Mouse (Mus musculus) right cerebral cortex, postnatal 4 days (tissue): ENCODE measurements at regions not wholly inside any gene's neighbourhood (a gene's known extent, or its start where the extent isn't known, plus 50 kb on each side); places are given as distances from the start of the nearest gene placed in this dataset.

Experiments
- DNase-seq: peaks from one replicate; pipeline ENCODE4 v3.0.0-alpha.2; 2022

DNA sequence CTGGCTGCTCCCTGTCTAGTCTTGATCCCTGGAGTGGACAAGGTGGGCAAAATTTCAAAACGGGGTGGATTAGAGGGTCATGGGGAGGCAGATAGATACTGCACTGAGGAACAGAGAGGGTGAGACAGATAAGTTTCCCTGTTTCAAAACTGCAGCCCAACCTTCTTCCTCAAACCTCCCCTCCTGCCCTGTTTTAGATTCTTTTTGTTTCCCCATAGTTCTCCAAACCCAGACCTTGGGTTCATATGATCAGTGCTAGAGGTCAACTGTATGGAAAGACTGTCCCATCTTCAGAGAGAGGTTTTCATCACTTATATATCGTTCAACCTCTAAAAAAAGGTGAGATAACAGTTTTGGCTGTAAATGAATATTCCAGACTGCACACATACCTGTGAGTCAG, 152.1 kb upstream of the Spdye4c start:
- DNase-seq = no peak

DNA sequence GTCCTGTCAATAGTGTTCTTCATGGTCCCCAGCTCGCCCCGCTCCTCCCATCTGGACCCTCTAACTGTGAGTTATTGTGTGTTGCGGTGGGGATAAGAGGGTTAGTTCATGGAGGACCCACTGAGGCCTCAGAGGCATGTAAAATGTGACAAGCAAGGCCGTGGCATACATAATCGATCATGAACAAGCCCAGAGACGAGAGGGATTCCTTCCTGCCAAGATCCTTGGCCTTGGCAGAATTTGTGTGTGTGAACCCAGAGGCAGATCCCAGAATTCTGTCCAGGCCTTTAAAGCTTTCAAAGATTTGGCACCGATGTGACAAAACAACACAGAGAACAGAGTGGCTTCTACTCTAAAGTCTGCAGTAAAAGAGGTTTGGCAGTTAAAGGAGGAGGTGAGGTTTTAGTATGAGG, 146.4 kb upstream of the Spdye4c start:
- no peak for DNase-seq

- DNase-seq = no peak
Observed at GRCm38 (mm10) chr2:128445443-128445842, 145.6 kb upstream of the Spdye4c start.

GRCm38 (mm10) chr2:128449294-128449693, 141.7 kb upstream of the Spdye4c start:
- DNase-seq = no peak

DNA sequence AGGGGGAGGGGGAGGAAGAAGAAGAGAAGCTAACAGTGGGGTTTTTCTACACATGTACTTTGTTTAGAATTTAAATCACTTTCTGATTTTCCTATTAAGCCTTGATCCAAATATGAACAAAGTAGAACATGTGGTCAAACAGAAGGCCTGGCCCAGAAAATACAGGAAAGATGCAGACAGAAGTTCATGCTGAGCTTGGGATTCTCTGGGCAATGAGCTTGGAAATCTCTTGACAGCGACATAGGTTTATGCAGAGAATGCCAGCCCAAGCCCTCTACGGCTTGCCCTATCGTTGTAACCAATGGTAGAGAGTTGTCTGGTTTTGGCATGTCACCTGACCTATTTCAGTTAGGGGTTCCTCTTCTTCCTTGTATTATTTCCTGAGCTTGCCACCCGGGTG, 141.0 kb upstream of the Spdye4c start:
- no peak for DNase-seq

DNA sequence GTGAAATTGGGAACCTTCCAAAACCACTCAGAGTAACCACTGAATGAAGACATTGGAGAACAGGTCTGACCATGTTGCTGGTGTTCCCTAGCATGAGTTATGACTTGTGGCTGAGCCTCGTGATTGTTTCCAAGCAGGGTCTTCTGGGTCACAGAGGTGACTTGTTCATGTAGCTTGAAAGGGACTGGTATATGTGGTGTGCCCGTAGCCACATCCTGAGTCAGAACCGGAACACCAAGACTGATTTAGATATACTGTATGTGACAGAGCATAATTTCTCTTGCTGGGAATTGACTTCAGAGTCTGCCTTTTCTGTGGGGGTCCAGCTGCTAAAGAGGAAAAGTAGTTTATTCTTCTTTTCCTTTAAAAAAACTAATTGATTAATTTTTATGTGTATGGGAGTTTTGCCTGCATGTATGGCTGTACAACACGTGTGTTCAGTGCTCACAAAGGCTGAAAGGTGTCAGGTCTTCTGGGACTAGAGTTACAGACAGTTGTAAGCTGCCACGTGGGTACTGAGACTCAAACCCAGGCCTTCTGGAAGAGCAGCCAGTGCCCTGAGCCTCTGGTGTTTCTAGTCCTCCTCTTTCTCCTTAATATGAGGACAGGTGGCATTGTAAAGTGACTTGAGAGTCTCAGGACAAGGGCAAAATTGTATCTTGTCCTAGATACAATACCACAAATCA, 139.3 kb upstream of the Spdye4c start:
- DNase-seq = no peak

DNA sequence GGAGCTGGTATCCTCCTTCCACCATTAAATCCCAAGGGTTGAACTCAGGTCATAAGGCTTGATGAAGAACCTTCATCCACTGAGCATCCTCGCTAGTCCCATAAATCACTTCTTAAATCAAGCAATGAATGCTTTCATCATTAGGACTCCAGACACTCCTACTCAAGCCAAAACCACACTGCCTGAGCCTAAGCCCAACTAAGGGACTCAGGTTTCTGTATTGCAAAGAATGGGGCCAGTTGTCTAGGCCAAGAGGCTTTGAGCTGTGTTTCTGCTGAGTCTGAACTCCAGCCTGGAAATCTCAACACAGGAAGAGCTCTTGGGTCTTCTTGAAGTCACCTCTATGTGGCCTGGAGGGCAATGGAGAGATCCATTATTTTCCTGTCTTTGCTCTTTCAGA, 138.4 kb upstream of the Spdye4c start:
- DNase-seq = no peak

DNA sequence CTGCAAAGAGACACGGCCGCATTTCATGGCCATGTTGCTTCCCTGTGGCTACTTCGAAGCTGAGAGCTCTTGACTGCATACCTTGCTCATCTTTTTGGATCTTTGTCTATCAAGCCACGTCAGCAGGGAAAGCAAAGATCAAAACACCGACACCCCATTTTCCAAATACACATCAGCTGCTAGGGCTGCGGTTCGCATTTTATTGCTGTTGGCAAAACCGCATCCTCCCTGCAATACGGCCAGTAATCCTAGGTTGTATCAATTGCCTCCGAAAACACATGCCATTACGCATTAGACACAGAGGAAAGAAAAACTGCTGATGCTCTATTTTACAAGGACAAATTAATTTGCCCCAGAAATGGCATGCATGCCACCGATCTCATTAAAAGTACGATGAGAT, 136.5 kb upstream of the Spdye4c start:
- no peak for DNase-seq

DNA sequence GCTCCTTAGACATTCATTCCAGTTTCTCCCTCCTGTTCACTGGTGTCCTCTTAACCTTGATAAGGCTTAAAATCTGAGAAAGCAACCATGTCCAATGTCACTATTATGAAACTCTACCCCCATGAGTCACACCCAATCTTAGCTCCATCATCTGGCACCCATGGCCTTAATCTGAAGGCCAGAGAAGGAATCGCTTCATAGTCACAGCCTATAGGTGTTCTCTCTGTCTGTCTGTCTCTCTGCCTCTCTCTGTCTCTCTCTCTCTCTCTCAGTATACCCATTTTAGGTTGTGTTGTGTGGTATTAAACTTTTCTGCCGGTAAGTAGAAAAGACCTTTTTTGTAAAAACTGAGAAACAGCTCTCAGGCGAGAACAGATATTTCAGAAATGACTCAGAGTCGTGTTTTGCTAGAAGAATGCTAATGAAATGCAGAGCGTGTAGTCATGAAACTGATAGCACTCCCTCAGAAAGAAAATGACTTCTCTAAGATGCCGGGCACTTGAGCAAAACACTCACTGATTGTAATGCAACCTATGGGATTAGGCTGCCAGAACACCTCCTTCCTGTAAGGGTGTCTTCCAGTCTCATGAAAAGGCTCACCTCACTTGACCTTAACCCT, 133.3 kb upstream of the Spdye4c start:
- DNase-seq = no peak

- no peak for DNase-seq
Observed at GRCm38 (mm10) chr2:128465214-128465984, 125.6 kb upstream of the Spdye4c start.

DNA sequence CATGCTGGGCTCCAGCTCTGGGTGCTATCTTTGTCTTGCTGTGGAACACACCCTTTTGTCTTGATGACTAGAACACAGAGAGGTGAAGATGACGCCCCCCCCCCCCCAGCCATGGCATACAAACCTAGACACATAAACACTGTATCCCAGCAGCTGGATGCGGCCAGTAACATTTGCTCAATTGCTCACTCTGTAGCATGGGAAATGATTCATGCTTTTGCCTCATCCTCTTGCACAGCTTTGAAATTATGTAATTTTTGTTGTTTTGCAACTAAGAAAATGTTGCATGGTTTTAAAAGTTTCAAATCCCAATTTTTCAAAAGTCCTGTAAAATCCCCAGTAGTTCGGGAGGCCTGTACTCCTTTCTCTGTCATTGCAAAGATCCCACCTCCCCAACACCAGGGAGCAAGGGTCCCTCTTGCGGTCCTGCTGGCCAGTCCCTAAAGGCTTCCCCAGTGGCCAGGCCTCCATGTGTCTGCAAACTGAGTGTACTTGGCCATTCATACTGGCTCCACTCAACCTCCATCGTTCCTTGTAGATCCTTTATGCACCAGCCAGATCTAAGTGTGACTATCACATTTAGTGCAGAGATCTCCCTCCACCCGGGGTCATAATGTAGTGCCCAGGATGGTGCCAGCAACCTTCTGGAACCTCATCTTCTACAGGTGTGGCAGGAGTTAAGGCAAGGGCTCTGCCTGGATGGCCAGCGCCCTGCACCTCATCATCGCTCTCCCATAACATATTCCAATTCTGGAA, 123.3 kb upstream of the Spdye4c start:
- no peak for DNase-seq

DNA sequence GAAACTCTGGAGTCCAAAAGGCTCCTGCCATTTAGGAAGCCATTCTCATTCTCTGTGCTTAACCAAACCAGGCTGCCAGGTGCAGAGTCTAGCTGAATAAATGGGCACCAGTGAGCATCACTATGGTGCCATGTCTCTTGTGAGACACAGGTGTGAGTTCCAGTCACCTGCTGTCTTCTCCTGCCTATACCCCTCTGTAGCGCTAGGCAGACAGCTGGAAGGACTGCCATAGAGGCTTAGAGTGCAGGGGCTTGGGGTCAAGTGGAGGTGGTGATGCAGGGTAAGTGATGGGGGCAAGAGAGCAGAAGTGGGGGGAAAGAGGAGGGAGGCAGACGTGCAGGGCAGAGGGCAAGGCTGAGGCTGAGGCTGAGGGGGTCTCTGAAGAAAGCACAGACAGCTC, 122.7 kb upstream of the Spdye4c start:
- no peak for DNase-seq

- DNase-seq = no peak
Observed at GRCm38 (mm10) chr2:128470351-128470750, 120.7 kb upstream of the Spdye4c start.

DNA sequence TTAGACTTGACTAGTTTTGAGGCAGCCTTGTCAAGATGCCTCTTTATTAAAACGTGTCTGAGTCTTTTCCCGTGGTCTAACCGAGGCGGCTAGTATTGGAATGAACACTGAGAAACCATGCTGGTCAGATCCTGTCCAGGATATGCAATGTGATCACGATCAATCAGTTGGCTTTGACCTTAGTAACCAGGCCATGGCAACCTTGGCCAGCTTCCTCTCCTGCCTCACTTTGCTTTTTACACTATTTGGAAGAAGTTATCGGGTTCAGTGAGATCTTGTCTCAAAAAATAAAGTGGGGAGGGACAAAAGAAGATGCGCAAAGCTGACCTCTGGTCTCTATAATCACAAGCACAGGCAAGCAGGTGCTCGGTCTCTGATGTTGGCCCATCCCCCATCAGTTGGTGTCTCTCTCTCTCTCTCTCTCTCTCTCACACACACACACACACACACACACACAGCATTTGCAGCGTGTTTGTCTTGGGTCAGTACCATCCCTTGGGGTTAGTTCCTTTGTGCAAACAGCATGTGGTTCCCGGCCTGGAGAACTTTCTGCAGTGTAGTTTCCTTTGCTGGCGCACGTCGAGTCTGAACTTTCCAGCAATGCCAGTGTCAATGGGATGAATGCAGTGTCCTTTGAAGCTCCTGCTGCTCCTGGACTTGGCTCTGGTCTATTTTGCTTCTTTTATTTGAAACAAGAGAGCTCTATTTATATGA, 117.6 kb upstream of the Spdye4c start:
- DNase-seq = no peak

GRCm38 (mm10) chr2:128473997-128474396, 117.0 kb upstream of the Spdye4c start:
- no peak for DNase-seq

GRCm38 (mm10) chr2:128477242-128477641, 113.8 kb upstream of the Spdye4c start:
- DNase-seq = no peak

- DNase-seq = no peak
Observed at GRCm38 (mm10) chr2:128491217-128491877, 99.7 kb upstream of the Spdye4c start.

DNA sequence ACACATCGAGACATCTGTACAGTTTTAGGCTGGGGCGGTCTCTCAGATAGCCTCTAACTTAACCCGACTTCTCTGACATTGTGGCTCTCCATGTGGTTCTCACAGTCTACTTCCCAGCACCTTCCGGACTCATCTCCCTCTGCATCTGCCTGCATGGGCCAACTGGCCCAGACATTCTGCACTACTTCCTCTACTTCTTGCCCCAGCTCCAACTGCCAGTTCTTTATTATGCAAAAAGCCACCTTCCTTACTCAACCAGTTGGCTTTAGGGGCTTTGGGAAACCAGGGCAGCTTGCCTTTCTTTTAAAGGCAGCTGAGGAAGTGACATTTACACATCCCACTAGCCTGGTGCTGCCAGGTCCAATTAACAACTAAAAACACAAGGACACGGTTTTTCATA, 97.1 kb upstream of the Spdye4c start:
- no peak for DNase-seq

GRCm38 (mm10) chr2:128497891-128498290, 93.1 kb upstream of the Spdye4c start:
- DNase-seq = no peak

GRCm38 (mm10) chr2:128498611-128499010, 92.4 kb upstream of the Spdye4c start:
- DNase-seq = no peak

DNA sequence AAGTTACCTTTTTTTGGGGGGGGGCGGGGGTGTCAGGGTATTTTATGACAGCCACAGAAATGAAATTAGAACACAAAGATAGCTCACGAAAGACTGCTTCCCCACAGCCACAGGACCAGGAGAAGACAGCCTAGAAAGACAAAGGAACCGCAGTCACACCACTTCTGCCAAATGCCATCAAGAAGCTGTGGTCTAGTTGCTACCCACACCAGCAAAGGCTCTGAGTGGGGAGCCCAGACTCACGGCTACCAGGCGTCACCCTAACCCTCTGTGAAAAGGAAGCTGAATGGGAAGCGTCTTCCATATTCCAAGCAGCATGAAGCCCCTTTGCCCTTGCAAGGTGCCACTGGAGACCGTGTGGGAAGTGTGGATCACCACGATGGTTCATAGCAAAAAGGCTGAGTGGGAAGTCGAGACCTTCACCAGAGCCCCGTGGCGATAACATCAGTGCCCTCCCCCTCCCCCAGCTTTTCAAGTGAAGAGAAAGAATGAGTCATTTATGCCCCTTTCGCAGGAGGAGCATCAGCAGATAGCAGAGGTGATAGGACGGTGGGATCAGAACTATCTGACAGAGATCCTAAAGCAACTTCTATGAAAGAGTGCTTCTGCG, 91.3 kb upstream of the Spdye4c start:
- no peak for DNase-seq

DNA sequence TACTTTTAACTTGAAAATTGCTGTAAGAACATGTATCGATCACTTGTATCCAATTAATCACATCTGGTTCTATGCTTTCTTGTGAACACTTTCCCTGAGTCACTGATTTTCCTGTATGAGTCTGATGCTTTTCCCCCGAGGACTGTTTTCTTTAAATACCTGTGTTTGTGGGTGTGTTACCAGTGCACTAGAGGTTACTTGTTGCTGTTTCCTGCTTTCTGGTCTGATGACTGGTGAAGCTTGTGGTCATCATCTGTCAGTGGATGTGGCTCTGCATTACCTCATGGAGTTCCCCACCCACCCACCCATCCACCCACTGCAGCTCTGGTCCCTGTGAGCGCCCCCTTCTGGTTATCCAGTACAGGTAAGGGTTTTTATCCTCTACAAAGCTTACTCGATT, 88.3 kb upstream of the Spdye4c start:
- no peak for DNase-seq
